Mouse (Mus musculus) myocyte (in vitro differentiated cells): ENCODE results near the gene Slc52a3.

Experiments used
- CEBPB ChIP-seq: IDR thresholded peaks from 2 replicates; pipeline ENCODE4 v1.6.1; 2011; ENCODE audit warnings: mild to moderate bottlenecking, moderate library complexity; ENCODE audit not compliant: poor library complexity, insufficient read depth, severe bottlenecking
- E2F4 ChIP-seq: IDR thresholded peaks from one replicate; pipeline ENCODE4 v1.6.1; 2011; ENCODE audit warnings: mild to moderate bottlenecking, control low read depth, moderate library complexity; ENCODE audit not compliant: insufficient read depth
- MAX ChIP-seq: IDR thresholded peaks from one replicate; pipeline ENCODE4 v1.6.1; 2011; ENCODE audit warnings: low read depth, mild to moderate bottlenecking, control low read depth
- MYOD1 ChIP-seq, 3 experiments: IDR thresholded peaks; one replicate each; pipeline ENCODE4 v1.6.1; 2011; ENCODE audit warnings: control low read depth in 2 of 3, low read depth in 2 of 3, mild to moderate bottlenecking in 2 of 3, moderate library complexity in 1 of 3; ENCODE audit not compliant: insufficient read length in 2 of 3, control insufficient read depth in 1 of 3
- POLR2A ChIP-seq: IDR thresholded peaks from one replicate; pipeline ENCODE4 v1.6.1; 2011; ENCODE audit warnings: low read depth, mild to moderate bottlenecking, control low read depth, moderate library complexity; ENCODE audit not compliant: insufficient read length
- POLR2AphosphoS2 ChIP-seq: IDR thresholded peaks from one replicate; pipeline ENCODE4 v1.6.1; 2011; ENCODE audit warnings: low read depth, control low read depth; ENCODE audit not compliant: insufficient read length
- REST ChIP-seq: IDR thresholded peaks from one replicate; pipeline ENCODE4 v1.6.1; 2011; ENCODE audit warnings: mild to moderate bottlenecking, control low read depth, moderate library complexity; ENCODE audit not compliant: insufficient read depth, insufficient read length
- SRF ChIP-seq: IDR thresholded peaks from one replicate; pipeline ENCODE4 v1.6.1; 2011; ENCODE audit warnings: low read depth; ENCODE audit not compliant: control insufficient read depth, insufficient read length
- TCF12 ChIP-seq: IDR thresholded peaks from one replicate; pipeline ENCODE4 v1.6.1; 2011; ENCODE audit warnings: mild to moderate bottlenecking, control low read depth; ENCODE audit not compliant: poor library complexity, insufficient read depth, severe bottlenecking
- USF1 ChIP-seq: IDR thresholded peaks from one replicate; pipeline ENCODE4 v1.6.1; 2011; ENCODE audit warnings: low read depth, mild to moderate bottlenecking, control low read depth, moderate library complexity

- TF ChIP-seq CEBPB (no peak), POLR2A (no peak), POLR2AphosphoS2 (no peak), MAX (no peak), USF1 (no peak), REST (no peak), MYOD1 (IDR thresholded peaks at IDR 0.05; ENCODE audit: control insufficient read depth in 1 of 3, insufficient read length in 2 of 3, low read depth in 2 of 3) (no peak), SRF (no peak), TCF12 (no peak), E2F4 (no peak)
Observed at GRCm38 (mm10) chr2:152007783-152008182, 11.5 kb downstream of the Slc52a3 start.
